In the genomic region with DNA sequence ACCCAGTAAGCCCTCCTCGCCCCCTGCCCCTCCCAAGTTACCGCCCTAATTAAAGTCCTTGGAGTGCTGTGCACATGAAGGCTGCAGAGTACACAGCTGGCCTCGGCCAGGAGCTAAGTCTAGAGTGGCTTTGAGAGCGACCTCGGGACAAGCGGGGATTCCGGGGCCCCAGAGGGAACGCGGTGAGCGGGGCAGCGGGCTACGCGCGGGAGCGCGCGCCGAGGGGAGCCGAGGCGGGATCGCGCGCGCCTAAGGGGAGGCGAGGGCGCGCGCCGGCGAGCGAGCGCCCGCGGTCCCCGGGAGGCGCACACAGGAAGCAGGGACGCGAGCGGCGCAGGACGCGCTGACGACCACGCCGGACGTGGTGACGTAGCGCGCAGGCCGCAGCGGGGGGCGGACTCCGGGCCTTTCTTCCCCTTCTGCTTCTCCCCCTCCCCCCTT, we compare ENCODE assay signal across 7 mouse cellular contexts. TPM values are rescaled to one million over a fixed set of nuclear protein-coding genes. Genes with fewer than 3 reads are reported as not detected.
DNase-seq lines count a peak whose midpoint lies in the region; ATAC-seq lines count a peak whose summit lies in the region.

Gene R3hdm2, plus strand, starts transcription at position 77 of the 441 bp plus-strand sequence.

- H3K27me3 ChIP-seq in embryonic facial prominence, embryonic 10.5 days (replicated peaks; ENCODE audit: low read depth, poor library complexity, severe bottlenecking), result no peaks in the 10 kb centered on the region
- H3K27me3 ChIP-seq in limb, embryonic 10.5 days (ENCODE audit: low read depth, poor library complexity, severe bottlenecking), result no peaks in the 10 kb centered on the region
- 0 out of 2 replicates have a peak, but pooled peaks cover 3% of the 10 kb centered on the region for H3K27me3 ChIP-seq in midbrain, embryonic 13.5 days

- H3K4me2 ChIP-seq in midbrain, embryonic 13.5 days (replicated peaks), result peak within 1 kb of the TSS; percentile 68

- ATAC-seq in granulocyte monocyte progenitor cell, adult 5-6 weeks (replicated peaks; ENCODE audit: poor library complexity, severe bottlenecking), result peak; percentile 97
- ATAC-seq in midbrain, embryonic 13.5 days, result peak; percentile 96

- 0 out of 2 replicates have a peak, but pooled peaks cover 3% of the 10 kb centered on the region for H3K36me3 ChIP-seq in embryonic facial prominence, embryonic 10.5 days (replicated peaks)
- peaks cover 3% of the 10 kb centered on the region; the same call in 1 of the 2 replicates for H3K36me3 ChIP-seq in limb, embryonic 10.5 days
- H3K36me3 ChIP-seq in midbrain, embryonic 13.5 days, result 0 out of 2 replicates have a peak, but pooled peaks cover 3% of the 10 kb centered on the region

- H3K27ac ChIP-seq in embryonic facial prominence, embryonic 10.5 days (replicated peaks), result peak within 1 kb of the TSS; percentile 95
- H3K27ac ChIP-seq in limb, embryonic 10.5 days, result peak within 1 kb of the TSS; percentile 96
- peak within 1 kb of the TSS; percentile 94 for H3K27ac ChIP-seq in midbrain, embryonic 13.5 days

- peak within 1 kb of the TSS; percentile 82 for H3K9ac ChIP-seq in midbrain, embryonic 13.5 days (replicated peaks)

- peaks cover 11% of the 10 kb centered on the region for H3K4me1 ChIP-seq in embryonic facial prominence, embryonic 10.5 days
- H3K4me1 ChIP-seq in limb, embryonic 10.5 days, result peaks cover 9% of the 10 kb centered on the region
- H3K4me1 ChIP-seq in midbrain, embryonic 13.5 days (replicated peaks), result peaks cover 26% of the 10 kb centered on the region

- H3K4me3 ChIP-seq in embryonic facial prominence, embryonic 10.5 days, result peak within 1 kb of the TSS; percentile 76
- peak within 1 kb of the TSS; percentile 70 for H3K4me3 ChIP-seq in limb, embryonic 10.5 days
- H3K4me3 ChIP-seq in midbrain, embryonic 13.5 days (replicated peaks), result peak within 1 kb of the TSS; percentile 72

- under 1% methylated on average over 53 of the region's 53 CpGs for WGBS in embryonic facial prominence, embryonic 10.5 days
- under 1% methylated on average over 51 of the region's 53 CpGs for WGBS in limb, embryonic 10.5 days
- WGBS in midbrain, embryonic 13.5 days, result under 1% methylated on average over 48 of the region's 53 CpGs

- peak; percentile 94 for DNase-seq in adrenal gland, postnatal 10 days
- peak; percentile 98 for DNase-seq in embryonic facial prominence, embryonic 10.5 days (ENCODE audit: low spot score)
- peak; percentile 90 for DNase-seq in kidney, adult 11 months
- DNase-seq in limb, embryonic 10.5 days (ENCODE audit: low spot score), result peak; percentile 98
- peak; percentile 79 for DNase-seq in spleen, adult 12 weeks (ENCODE audit: low spot score)

- H3K9me3 ChIP-seq in embryonic facial prominence, embryonic 10.5 days, result no peaks in the 10 kb centered on the region
- H3K9me3 ChIP-seq in limb, embryonic 10.5 days (replicated peaks), result no peaks in the 10 kb centered on the region
- H3K9me3 ChIP-seq in midbrain, embryonic 13.5 days, result no peaks in the 10 kb centered on the region

RNA-seq across cellular contexts. Expression of gene R3hdm2, which starts in this region (rescaled TPM):
- total RNA-seq in adrenal gland, postnatal 10 days (2021), result 100 to 1,000 TPM; 119 to 123 TPM
- polyA plus RNA-seq in embryonic facial prominence, embryonic 10.5 days (2016; fragmentation: Nextera tagmentation; extraction: Ambion mirVana), result 33.9 and 41.9 TPM in 2 replicates
- total RNA-seq in granulocyte monocyte progenitor cell, adult 5-6 weeks (2014; fragmentation: Nextera tagmentation), result 50.6 and 56.7 TPM in 2 replicates
- 25.1 and 44.5 TPM in 2 replicates for total RNA-seq in granulocyte monocyte progenitor cell, adult 5-6 weeks (2017)
- 35.0 and 39.5 TPM in 2 replicates for polyA plus RNA-seq in limb, embryonic 10.5 days (2016; fragmentation: Nextera tagmentation; extraction: Ambion mirVana)
- polyA plus RNA-seq in midbrain, embryonic 13.5 days (2015; fragmentation: Nextera tagmentation; extraction: Ambion mirVana), result 35.0 and 36.1 TPM in 2 replicates

Comparison
In these comparisons a context has a peak if more than half of its experiments do, and no peak if none do; other contexts are left out.
1. Peak in every context shown above with its lines: DNase-seq, ATAC-seq, H3K4me3 ChIP-seq and H3K27ac ChIP-seq.